Mouse (Mus musculus): Measurements from ENCODE around the gene Atp8b2. TPM values are rescaled to one million over a fixed set of nuclear protein-coding genes. Genes with fewer than 3 reads are reported as not detected.

The Atp8b2 gene
- total and polyA plus RNA-seq, 3 experiments: 15.7 to 27.3 (median 18.0) TPM

- DNase-seq: no peak
- intact Hi-C loops (cut with DNase I): no loop called here
- Histone ChIP-seq H3K27ac (no peak overlapping the region), H3K9ac (ENCODE audit: low read depth, low read length) (no peak overlapping the region), H3K36me3 (ENCODE audit: control insufficient read depth, insufficient read depth, low read length) (no peaks in the 10 kb centered on the region), H3K4me3 (no peak overlapping the region), H3K4me1 (ENCODE audit: control insufficient read depth, insufficient read depth, low read length) (peaks cover 11% of the 10 kb centered on the region), H3K27me3 (ENCODE audit: control insufficient read depth, insufficient read depth, low read length) (no peaks in the 10 kb centered on the region), H3K79me2 (replicated peaks; ENCODE audit: control insufficient read depth, insufficient read depth, low read length) (no peaks in the 10 kb centered on the region)
- TF ChIP-seq CTCF (IDR thresholded peaks at IDR 0.05) (no peak), POLR2A (IDR thresholded peaks at IDR 0.05; ENCODE audit: insufficient read depth, low read depth, low read length) (no peak), EP300 (IDR thresholded peaks at IDR 0.05; ENCODE audit: insufficient read depth, low read depth, low read length) (no peak)
- 91% methylated on average over 7 of the region's 7 CpGs for WGBS
These were observed 6.9 kb downstream of the Atp8b2 start for GRCm38 (mm10) chr3:89956177-89956971.

DNA sequence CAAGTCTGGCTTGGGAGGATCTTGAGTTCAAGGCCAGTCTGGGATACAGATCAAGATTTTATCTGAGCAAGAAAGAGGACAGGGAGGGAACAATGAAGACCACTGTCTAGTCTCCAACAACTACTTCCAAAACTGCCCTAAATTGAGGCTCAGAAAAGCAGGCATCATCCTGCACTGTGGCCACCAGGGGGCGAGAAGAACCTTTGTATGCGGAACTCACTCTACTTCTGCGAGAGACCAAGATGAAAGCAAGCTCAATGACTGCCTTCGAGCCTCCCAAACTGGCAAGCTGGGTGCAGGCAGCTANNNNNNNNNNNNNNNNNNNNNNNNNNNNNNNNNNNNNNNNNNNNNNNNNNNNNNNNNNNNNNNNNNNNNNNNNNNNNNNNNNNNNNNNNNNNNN is 9.9 kb downstream of the Atp8b2 start:
- Histone ChIP-seq H3K4me1 (ENCODE audit: control insufficient read depth, insufficient read depth, low read length) (no peaks in the 10 kb centered on the region), H3K36me3 (ENCODE audit: control insufficient read depth, insufficient read depth, low read length) (no peaks in the 10 kb centered on the region), H3K79me2 (replicated peaks; ENCODE audit: control insufficient read depth, insufficient read depth, low read length) (no peaks in the 10 kb centered on the region), H3K27ac (no peak overlapping the region), H3K4me3 (no peak overlapping the region), H3K9ac (ENCODE audit: low read depth, low read length) (no peak overlapping the region), H3K27me3 (ENCODE audit: control insufficient read depth, insufficient read depth, low read length) (no peaks in the 10 kb centered on the region)
- peak; percentile 85; the same call in 1 of the 2 replicates for TF ChIP-seq EP300 (IDR thresholded peaks at IDR 0.05; ENCODE audit: insufficient read depth, low read depth, low read length)
- TF ChIP-seq CTCF (IDR thresholded peaks at IDR 0.05): peak; percentile 95
- no peak for TF ChIP-seq POLR2A (IDR thresholded peaks at IDR 0.05; ENCODE audit: insufficient read depth, low read depth, low read length)
- peak; percentile 69 to 76 for DNase-seq
- WGBS: 0% methylated on average over 4 of the region's 4 CpGs
- intact Hi-C loops (cut with DNase I): loop anchor here (1.0 to 2.0 kb wide), 2 partner anchors 11 to 123 kb away; no protein-coding TSS in a partner anchor

- intact Hi-C loops (cut with DNase I): no loop called here
- H3K4me1 ChIP-seq (ENCODE audit: control insufficient read depth, insufficient read depth, low read length): no peaks in the 10 kb centered on the region
- 55% methylated on average over 6 of the region's 6 CpGs for WGBS
- no peaks in the 10 kb centered on the region for H3K79me2 ChIP-seq (replicated peaks; ENCODE audit: control insufficient read depth, insufficient read depth, low read length)
- DNase-seq: no peak
- H3K4me3 ChIP-seq: no peak overlapping the region
- no peaks in the 10 kb centered on the region for H3K27me3 ChIP-seq (ENCODE audit: control insufficient read depth, insufficient read depth, low read length)
- no peak for TF ChIP-seq POLR2A (IDR thresholded peaks at IDR 0.05; ENCODE audit: insufficient read depth, low read depth, low read length)
- TF ChIP-seq EP300 (IDR thresholded peaks at IDR 0.05; ENCODE audit: insufficient read depth, low read depth, low read length): no peak
- no peak for TF ChIP-seq CTCF (IDR thresholded peaks at IDR 0.05)
- no peaks in the 10 kb centered on the region for H3K36me3 ChIP-seq (ENCODE audit: control insufficient read depth, insufficient read depth, low read length)
- no peak overlapping the region for H3K9ac ChIP-seq (ENCODE audit: low read depth, low read length)
- H3K27ac ChIP-seq: no peak overlapping the region
These were observed 14.7 kb downstream of the Atp8b2 start for GRCm38 (mm10) chr3:89948655-89949054.

- intact Hi-C loops (cut with DNase I): no loop called here
These were observed 15.3 kb downstream of the Atp8b2 start for GRCm38 (mm10) chr3:89948021-89948420.

DNA sequence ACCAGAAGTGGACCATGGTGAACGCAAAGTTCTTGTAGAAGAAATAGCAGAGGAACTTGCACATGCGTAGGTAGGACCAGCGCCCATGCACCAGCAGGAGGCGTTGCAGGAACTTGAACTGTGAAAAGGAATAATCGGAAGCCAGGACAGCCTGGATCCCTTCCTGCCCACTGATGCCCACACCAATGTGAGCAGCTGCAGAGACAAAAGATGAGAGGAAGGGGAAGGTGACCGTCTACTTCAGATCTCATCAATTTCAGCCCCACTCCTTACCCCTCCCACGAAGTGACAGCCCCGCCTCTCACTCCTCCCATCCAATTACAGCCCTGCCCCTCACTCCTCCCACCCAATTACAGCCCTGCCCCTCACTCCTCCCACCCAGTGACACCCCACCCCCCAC is 18.3 kb downstream of the Atp8b2 start:
- Histone ChIP-seq H3K36me3 (ENCODE audit: control insufficient read depth, insufficient read depth, low read length) (no peaks in the 10 kb centered on the region), H3K4me3 (no peak overlapping the region), H3K9ac (ENCODE audit: low read depth, low read length) (no peak overlapping the region), H3K27ac (no peak overlapping the region), H3K4me1 (ENCODE audit: control insufficient read depth, insufficient read depth, low read length) (no peaks in the 10 kb centered on the region), H3K79me2 (replicated peaks; ENCODE audit: control insufficient read depth, insufficient read depth, low read length) (no peaks in the 10 kb centered on the region), H3K27me3 (ENCODE audit: control insufficient read depth, insufficient read depth, low read length) (no peaks in the 10 kb centered on the region)
- WGBS: 77% methylated on average over 8 of the region's 8 CpGs
- DNase-seq: no peak
- intact Hi-C loops (cut with DNase I): no loop called here
- TF ChIP-seq CTCF (IDR thresholded peaks at IDR 0.05): no peak
- TF ChIP-seq POLR2A (IDR thresholded peaks at IDR 0.05; ENCODE audit: insufficient read depth, low read depth, low read length): no peak
- TF ChIP-seq EP300 (IDR thresholded peaks at IDR 0.05; ENCODE audit: insufficient read depth, low read depth, low read length): no peak

More at GRCm38 (mm10) chr3:89948021-89948420, 15.3 kb downstream of the Atp8b2 start:
- no peak for TF ChIP-seq CTCF (IDR thresholded peaks at IDR 0.05)
- no peak for TF ChIP-seq POLR2A (IDR thresholded peaks at IDR 0.05; ENCODE audit: insufficient read depth, low read depth, low read length)
- no peak for TF ChIP-seq EP300 (IDR thresholded peaks at IDR 0.05; ENCODE audit: insufficient read depth, low read depth, low read length)
- Histone ChIP-seq H3K79me2 (replicated peaks; ENCODE audit: control insufficient read depth, insufficient read depth, low read length) (no peaks in the 10 kb centered on the region), H3K27ac (no peak overlapping the region), H3K4me1 (ENCODE audit: control insufficient read depth, insufficient read depth, low read length) (no peaks in the 10 kb centered on the region), H3K9ac (ENCODE audit: low read depth, low read length) (no peak overlapping the region), H3K27me3 (ENCODE audit: control insufficient read depth, insufficient read depth, low read length) (no peaks in the 10 kb centered on the region), H3K4me3 (no peak overlapping the region), H3K36me3 (ENCODE audit: control insufficient read depth, insufficient read depth, low read length) (no peaks in the 10 kb centered on the region)
- no peak for DNase-seq
- 92% methylated on average over 11 of the region's 11 CpGs for WGBS

GRCm38 (mm10) chr3:89942894-89943293 is 20.4 kb downstream of the Atp8b2 start:
- peak in 1 of 2 experiments; percentile 51 for DNase-seq
- no peaks in the 10 kb centered on the region for H3K36me3 ChIP-seq (ENCODE audit: control insufficient read depth, insufficient read depth, low read length)
- H3K27ac ChIP-seq: no peak overlapping the region
- WGBS: 64% methylated on average over 9 of the region's 9 CpGs
- H3K27me3 ChIP-seq (ENCODE audit: control insufficient read depth, insufficient read depth, low read length): no peaks in the 10 kb centered on the region
- intact Hi-C loops (cut with DNase I): no loop called here
- no peak overlapping the region for H3K9ac ChIP-seq (ENCODE audit: low read depth, low read length)
- H3K4me1 ChIP-seq (ENCODE audit: control insufficient read depth, insufficient read depth, low read length): peaks cover 1% of the 10 kb centered on the region; the same call in 1 of the 2 replicates
- no peak overlapping the region for H3K4me3 ChIP-seq
- TF ChIP-seq POLR2A (IDR thresholded peaks at IDR 0.05; ENCODE audit: insufficient read depth, low read depth, low read length): no peak
- TF ChIP-seq EP300 (IDR thresholded peaks at IDR 0.05; ENCODE audit: insufficient read depth, low read depth, low read length): no peak
- no peak for TF ChIP-seq CTCF (IDR thresholded peaks at IDR 0.05)
- H3K79me2 ChIP-seq (replicated peaks; ENCODE audit: control insufficient read depth, insufficient read depth, low read length): no peaks in the 10 kb centered on the region
